Mouse (Mus musculus): ENCODE data around the gene Efcab14. TPM values are rescaled to one million over a fixed set of nuclear protein-coding genes. Genes with fewer than 3 reads are reported as not detected.

The Efcab14 gene
- polyA plus RNA-seq (2016; fragmentation: Nextera tagmentation; extraction: Ambion mirVana): 32.9 and 33.9 TPM in 2 replicates

DNA sequence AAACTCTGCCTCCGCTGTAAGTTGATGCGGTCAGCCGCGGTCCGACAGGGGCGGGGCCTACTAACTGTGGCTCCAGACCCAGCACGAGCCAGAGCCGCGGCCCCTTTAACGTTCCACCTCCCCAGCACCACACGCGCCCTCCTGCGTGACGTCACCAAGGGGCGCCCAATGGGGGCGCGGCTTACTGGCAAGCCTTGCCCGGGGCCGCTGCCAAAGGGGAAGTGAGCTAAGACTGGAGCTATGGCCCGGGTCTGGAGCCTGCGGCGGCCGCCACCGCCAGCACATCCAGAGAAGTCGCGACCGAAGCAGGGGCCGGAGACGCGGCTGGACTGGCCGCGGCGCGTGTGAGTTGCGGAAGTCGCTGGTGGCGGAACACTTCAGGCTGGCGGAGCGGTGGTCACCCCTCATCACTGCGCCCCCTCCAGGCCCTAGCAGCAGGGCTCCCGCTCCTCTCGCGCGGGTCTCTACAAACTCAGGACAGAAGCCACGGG is at the start of gene Efcab14:
Gene Efcab14 (plus strand): TSS at position 194 of the 491 bp plus-strand sequence.
- 0 out of 2 replicates have a peak, but pooled peaks cover 3% of the 10 kb centered on the region for H3K27me3 ChIP-seq (ENCODE audit: poor library complexity, severe bottlenecking)
- H3K4me3 ChIP-seq: peak within 1 kb of the TSS; percentile 86
- H3K36me3 ChIP-seq (replicated peaks): peaks cover 26% of the 10 kb centered on the region
- WGBS: under 1% methylated on average over 45 of the region's 45 CpGs
- H3K9me3 ChIP-seq: no peaks in the 10 kb centered on the region
- peak; percentile 99 for DNase-seq (ENCODE audit: extremely low spot score, low spot score)
- peaks cover 17% of the 10 kb centered on the region for H3K4me1 ChIP-seq
- H3K27ac ChIP-seq: peak within 1 kb of the TSS; percentile 92

DNA sequence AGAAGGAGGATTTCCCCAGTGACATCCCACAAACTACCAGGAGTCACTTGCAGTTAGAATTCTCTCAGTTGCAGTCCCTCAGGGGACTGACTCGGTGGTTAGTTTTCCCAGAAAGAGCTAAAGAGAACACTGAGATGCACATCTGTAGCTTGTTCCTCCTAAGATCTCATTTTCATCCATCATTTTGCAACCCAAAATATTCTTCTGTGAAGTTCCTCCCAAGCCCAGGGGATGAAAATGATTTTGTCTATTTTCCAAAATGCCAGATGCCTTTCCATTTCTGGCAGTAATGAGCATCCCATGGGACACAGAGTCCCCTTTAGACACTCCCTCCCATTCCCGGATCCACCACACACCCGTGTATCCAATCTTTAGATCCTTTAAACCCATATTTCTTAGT is 36.1 kb upstream of the Efcab14 start:
- 91% methylated on average over 3 of the region's 3 CpGs for WGBS
- no peak overlapping the region for H3K4me3 ChIP-seq
- no peaks in the 10 kb centered on the region for H3K27me3 ChIP-seq (ENCODE audit: poor library complexity, severe bottlenecking)
- no peaks in the 10 kb centered on the region for H3K9me3 ChIP-seq
- no peaks in the 10 kb centered on the region for H3K36me3 ChIP-seq (replicated peaks)
- no peaks in the 10 kb centered on the region for H3K4me1 ChIP-seq
- no peak overlapping the region for H3K27ac ChIP-seq
- no peak for DNase-seq (ENCODE audit: extremely low spot score, low spot score)

DNA sequence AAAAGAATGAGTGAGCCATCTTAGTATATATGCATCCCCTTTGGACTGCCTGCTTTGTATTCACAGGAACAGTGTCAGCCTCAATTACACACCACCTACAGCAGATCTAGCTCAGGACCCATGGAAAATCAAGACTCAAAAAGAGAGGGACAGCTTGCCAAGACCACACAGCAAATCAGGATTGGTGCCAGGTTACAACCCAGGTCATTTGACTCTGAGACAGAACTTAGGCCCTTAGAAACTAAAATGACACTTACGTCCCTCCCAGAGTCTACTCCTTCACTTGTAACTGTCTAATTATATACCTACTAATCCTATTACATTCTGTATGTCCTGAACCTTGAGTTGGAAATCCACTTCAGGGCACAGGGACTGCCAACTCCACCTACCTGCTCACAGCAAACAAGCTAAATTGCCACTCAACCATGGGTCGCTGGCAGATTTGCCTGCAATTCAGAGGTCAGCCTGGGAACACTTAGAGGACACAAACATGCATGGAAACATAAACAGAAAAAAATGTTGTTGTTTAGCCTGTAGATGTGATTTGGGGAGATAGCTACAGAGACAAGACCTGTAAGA is 33.5 kb upstream of the Efcab14 start:
- no peaks in the 10 kb centered on the region for H3K9me3 ChIP-seq

DNA sequence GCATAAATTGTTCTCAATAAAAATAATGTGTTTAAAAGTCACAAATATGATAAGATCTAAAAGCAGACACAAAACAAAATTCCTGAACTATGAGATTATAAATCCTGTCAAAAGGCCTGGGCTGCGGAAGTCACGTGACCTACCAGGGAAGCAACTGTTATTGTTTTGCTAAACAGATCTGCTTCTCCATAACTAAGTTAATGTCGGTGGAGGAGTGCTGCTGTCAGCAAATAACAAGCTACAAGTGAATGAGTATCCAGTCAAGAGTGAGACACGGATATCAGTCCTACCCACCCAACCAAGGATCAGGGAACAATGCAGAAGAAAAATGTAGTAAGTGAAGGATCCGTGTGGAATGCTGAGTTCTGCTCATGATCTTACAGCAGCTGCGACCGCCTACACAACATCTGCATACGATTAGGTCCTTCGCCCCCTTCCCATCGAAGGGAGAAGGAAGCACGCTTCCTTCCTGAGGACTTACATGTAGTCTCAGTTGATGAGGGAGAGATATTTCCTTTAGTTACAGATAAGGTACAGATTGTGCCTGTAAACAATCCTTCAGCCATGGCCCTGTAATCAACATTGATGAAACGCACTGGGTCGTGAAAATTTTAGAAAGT is 28.5 kb upstream of the Efcab14 start:
- no peak overlapping the region for H3K4me3 ChIP-seq
- H3K4me1 ChIP-seq: peaks cover 7% of the 10 kb centered on the region
- 70% methylated on average over 13 of the region's 13 CpGs for WGBS
- DNase-seq (ENCODE audit: extremely low spot score, low spot score): no peak
- H3K9me3 ChIP-seq: no peaks in the 10 kb centered on the region
- H3K27me3 ChIP-seq (ENCODE audit: poor library complexity, severe bottlenecking): no peaks in the 10 kb centered on the region
- no peak overlapping the region for H3K27ac ChIP-seq
- H3K36me3 ChIP-seq (replicated peaks): no peaks in the 10 kb centered on the region

More for the DNA sequence above, 33.5 kb upstream of the Efcab14 start:
- H3K36me3 ChIP-seq (replicated peaks): no peaks in the 10 kb centered on the region
- H3K27me3 ChIP-seq (ENCODE audit: poor library complexity, severe bottlenecking): no peaks in the 10 kb centered on the region
- H3K27ac ChIP-seq: no peak overlapping the region
- no peak overlapping the region for H3K4me3 ChIP-seq
- 85% methylated on average over 2 of the region's 2 CpGs for WGBS
- DNase-seq (ENCODE audit: extremely low spot score, low spot score): no peak
- H3K4me1 ChIP-seq: no peaks in the 10 kb centered on the region

DNA sequence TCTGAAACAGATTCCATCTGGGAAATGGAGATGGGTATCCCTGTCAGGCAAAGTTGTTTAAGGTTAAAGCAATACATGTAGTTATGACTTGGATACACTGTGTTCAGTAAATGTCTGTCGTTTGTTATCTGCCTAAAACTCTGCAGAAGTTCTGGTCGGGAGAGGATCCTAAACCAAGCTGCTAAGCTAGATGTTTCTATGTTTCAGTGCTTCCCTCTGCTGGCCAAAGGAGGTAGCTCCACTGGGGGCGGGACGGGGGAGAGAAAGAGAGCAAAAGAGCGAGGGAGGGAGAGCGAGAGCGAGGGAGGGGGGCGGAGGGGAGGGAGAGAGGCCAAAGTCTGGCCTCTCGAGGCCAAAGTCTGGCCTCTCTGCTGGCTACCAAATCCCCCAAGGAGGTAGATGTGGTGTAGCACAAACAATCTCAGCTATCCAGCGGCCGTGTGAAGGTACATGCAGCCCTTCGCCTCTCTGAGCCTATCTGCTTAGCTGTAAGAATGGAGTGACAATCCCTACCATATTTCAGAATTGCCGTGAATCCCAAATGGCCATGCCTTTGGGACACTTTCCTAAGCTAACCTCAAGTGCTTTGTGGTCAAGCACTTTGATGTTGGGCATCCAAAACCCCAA is 27.6 kb upstream of the Efcab14 start:
- peak overlapping the region; percentile 34 for H3K4me3 ChIP-seq
- H3K27me3 ChIP-seq (ENCODE audit: poor library complexity, severe bottlenecking): no peaks in the 10 kb centered on the region
- peak; percentile 80 for DNase-seq (ENCODE audit: extremely low spot score, low spot score)
- WGBS: 15% methylated on average over 12 of the region's 13 CpGs
- no peaks in the 10 kb centered on the region for H3K36me3 ChIP-seq (replicated peaks)
- peaks cover 7% of the 10 kb centered on the region for H3K4me1 ChIP-seq
- no peaks in the 10 kb centered on the region for H3K9me3 ChIP-seq
- H3K27ac ChIP-seq: peak overlapping the region; percentile 30; the same call in 1 of the 2 replicates

DNA sequence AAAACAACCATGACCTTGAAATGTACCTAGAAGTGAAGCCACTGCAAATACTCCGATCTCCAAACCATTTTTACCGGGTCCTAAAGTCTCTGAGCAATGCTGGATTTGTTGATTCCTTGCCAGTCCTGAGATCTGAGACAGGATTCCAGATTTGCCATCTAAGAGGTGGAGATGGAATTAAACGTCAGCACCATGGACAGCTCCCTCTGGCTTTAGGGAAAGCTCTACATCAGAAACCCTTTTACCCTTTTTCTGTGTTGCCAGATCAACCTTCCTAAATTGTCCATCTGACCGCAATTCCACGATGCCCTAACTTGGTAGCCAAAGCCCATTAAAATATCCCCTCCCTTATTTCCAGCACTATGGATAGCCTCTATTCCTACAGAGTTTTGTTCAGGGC is 8.8 kb upstream of the Efcab14 start:
- H3K36me3 ChIP-seq (replicated peaks): no peaks in the 10 kb centered on the region
- DNase-seq (ENCODE audit: extremely low spot score, low spot score): peak; percentile 62
- WGBS: 20% methylated on average over 5 of the region's 5 CpGs
- no peak overlapping the region for H3K27ac ChIP-seq
- no peak overlapping the region for H3K4me3 ChIP-seq
- no peaks in the 10 kb centered on the region for H3K4me1 ChIP-seq
- no peaks in the 10 kb centered on the region for H3K9me3 ChIP-seq
- H3K27me3 ChIP-seq (ENCODE audit: poor library complexity, severe bottlenecking): peaks cover 13% of the 10 kb centered on the region; the same call in 1 of the 2 replicates

DNA sequence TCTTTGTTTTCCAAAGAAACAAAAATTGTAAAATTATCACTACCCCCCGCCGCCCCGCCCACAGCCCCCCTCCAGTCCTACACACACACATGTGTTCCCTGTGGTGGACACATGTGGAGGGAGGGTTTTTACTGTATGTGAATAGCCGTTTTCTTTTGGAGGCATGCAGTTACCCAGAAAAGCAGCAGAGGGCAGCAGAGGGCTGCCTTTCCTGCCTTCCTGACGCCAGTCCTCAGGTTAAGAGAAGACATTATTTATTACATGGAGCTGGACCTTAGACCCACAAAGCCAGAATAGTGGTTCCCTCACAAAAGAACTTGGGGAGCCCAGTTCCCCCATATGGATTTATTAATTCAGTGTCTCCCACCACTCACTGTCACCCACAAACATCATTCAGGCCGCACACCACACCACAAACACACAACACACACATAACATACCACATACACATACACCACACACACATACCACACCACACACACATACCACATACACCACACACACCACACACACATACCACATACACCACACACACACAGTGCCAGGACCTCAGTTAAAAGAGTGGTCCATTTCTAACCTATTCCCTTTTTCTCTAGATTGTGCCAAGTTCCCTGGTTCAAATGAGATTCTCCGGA is 5.8 kb upstream of the Efcab14 start:
- no peaks in the 10 kb centered on the region for H3K36me3 ChIP-seq (replicated peaks)
- peak; percentile 69 for DNase-seq (ENCODE audit: extremely low spot score, low spot score)
- WGBS: 25% methylated on average over 7 of the region's 7 CpGs

DNA sequence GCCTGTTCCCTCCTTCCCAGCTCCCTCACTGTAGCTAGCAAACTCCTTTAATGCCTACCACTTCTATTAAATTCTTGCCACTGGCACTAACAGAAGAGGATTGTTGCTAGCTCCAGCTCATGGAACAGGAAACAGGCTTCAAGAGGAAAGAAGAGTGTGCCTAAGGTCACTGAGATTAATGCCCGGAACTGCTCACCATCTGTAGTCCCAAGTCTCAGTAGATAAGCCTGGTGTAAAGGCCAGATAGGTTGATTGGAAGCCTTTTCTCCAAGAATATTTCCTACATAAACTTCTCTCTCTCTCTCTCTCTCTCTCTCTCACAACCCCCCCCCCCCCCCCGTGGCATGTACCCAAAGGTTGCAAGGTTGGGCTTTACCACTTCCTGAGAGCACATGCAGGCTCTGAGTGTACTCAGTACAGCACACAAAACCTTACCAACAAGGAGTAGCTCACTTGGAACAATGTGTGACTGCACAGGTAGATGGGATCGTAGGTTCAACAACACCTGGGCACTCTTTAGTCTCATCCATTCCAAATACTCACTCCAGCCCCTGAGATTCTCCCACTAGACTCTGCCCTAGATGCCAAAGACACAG is 5.2 kb upstream of the Efcab14 start:
- H3K4me1 ChIP-seq: no peaks in the 10 kb centered on the region
- no peak overlapping the region for H3K4me3 ChIP-seq
- peak; percentile 12 for DNase-seq (ENCODE audit: extremely low spot score, low spot score)
- no peaks in the 10 kb centered on the region for H3K36me3 ChIP-seq (replicated peaks)
- peaks cover 13% of the 10 kb centered on the region; the same call in 1 of the 2 replicates for H3K27me3 ChIP-seq (ENCODE audit: poor library complexity, severe bottlenecking)
- WGBS: 75% methylated on average over 3 of the region's 3 CpGs
- H3K27ac ChIP-seq: no peak overlapping the region
- H3K9me3 ChIP-seq: no peaks in the 10 kb centered on the region

More for the DNA sequence above, 5.8 kb upstream of the Efcab14 start:
- Histone ChIP-seq H3K27me3 (ENCODE audit: poor library complexity, severe bottlenecking) (peaks cover 13% of the 10 kb centered on the region; the same call in 1 of the 2 replicates), H3K9me3 (no peaks in the 10 kb centered on the region), H3K4me1 (no peaks in the 10 kb centered on the region), H3K27ac (no peak overlapping the region), H3K4me3 (no peak overlapping the region)

DNA sequence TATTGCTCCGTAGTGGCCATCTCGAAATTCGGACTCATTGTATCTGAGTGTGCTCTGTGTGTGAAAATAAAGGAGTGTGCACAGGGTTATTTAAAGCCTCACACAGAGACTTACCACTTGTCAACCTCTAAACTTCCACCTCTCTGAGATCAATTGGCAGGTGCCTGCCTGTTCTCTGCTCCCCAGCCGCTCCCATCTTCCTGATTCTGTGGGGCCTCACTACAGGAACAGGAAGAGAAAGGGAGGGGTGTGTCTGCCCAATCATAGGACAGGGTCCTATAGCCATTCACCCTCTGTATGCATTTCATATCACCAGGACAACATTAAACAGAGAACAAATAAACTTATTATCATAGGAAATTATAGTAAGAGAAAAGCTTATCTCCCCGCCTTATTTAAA is 3.8 kb upstream of the Efcab14 start:
- 80% methylated on average over 5 of the region's 5 CpGs for WGBS
- Histone ChIP-seq H3K4me3 (no peak overlapping the region), H3K27me3 (ENCODE audit: poor library complexity, severe bottlenecking) (peaks cover 13% of the 10 kb centered on the region; the same call in 1 of the 2 replicates), H3K4me1 (peaks cover 7% of the 10 kb centered on the region), H3K36me3 (replicated peaks) (no peaks in the 10 kb centered on the region), H3K27ac (no peak overlapping the region), H3K9me3 (no peaks in the 10 kb centered on the region)
- DNase-seq (ENCODE audit: extremely low spot score, low spot score): peak; percentile 6

DNA sequence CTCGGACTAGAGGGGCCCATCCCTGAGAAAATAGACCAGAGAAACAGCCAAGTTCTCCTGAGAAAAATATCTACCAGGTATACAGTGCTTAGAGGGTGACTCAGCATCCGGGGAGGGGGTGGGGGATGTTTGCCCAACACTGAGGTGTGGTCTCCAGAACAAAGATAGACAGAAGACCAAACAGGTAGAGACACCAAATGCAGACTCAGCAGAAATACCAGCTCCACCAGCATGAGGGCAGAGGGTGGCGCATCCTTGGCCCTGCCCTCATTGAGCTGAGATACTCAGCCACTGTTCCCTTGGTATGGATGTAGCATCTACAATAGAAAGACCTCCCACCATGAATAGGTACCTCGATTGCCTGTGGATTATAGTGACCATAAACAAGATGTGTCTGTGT is 2.7 kb upstream of the Efcab14 start:
- H3K4me1 ChIP-seq: peaks cover 17% of the 10 kb centered on the region
- peaks cover under 1% of the 10 kb centered on the region; the same call in 1 of the 2 replicates for H3K36me3 ChIP-seq (replicated peaks)
- H3K4me3 ChIP-seq: no peak overlapping the region
- 73% methylated on average over 4 of the region's 4 CpGs for WGBS
- no peaks in the 10 kb centered on the region for H3K9me3 ChIP-seq
- no peak overlapping the region for H3K27ac ChIP-seq
- peaks cover 13% of the 10 kb centered on the region; the same call in 1 of the 2 replicates for H3K27me3 ChIP-seq (ENCODE audit: poor library complexity, severe bottlenecking)
- peak; percentile 8 for DNase-seq (ENCODE audit: extremely low spot score, low spot score)

DNA sequence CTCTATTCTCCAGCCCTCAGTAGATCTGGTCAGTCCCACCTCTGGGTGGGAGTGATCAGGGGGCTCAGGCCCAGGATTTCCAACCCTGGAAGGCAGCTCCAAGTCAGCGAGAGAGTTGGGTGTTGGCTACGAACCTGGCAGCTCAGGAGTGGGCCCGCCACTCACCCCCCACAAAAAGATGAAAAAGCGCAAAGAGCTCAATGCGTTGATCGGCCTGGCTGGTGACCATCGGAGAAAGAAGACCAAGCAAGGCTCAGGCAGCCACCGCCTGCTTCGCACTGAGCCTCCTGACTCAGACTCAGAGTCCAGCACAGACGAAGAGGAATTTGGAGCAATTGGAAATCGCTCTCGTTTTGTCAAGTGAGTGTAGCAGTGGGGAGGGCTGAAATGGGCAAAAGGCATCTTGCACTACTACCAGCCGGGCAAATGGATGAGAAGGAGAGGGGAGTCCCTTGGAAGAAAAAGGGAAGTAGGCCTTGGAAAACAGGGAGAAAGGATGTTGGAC is 989 bp downstream of the Efcab14 start:
- Histone ChIP-seq H3K27ac (peak overlapping the region; percentile 92), H3K4me3 (peak overlapping the region; percentile 86), H3K36me3 (replicated peaks) (peaks cover 33% of the 10 kb centered on the region), H3K9me3 (no peaks in the 10 kb centered on the region), H3K4me1 (peaks cover 17% of the 10 kb centered on the region), H3K27me3 (ENCODE audit: poor library complexity, severe bottlenecking) (no peaks in the 10 kb centered on the region)
- no peak for DNase-seq (ENCODE audit: extremely low spot score, low spot score)
- 50% methylated on average over 13 of the region's 13 CpGs for WGBS

DNA sequence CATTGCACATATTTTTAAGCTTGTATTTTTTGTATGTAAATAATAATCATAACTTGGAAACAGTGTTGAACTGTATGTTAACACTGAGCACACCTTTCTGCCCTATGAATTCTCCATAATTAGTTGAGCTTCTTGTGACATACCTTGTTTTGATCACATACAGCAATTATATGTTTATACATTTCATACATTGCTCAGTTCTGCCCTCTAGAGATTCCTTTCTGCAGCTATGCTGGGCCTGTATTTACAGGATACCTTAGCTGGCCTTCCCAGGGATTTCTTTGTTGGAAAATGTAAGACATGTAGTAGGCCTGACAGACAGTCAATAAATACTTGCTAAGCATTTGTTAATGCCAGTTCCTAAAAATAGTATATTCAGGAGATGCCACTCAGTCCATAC is 5.1 kb downstream of the Efcab14 start:
- Histone ChIP-seq H3K9me3 (no peaks in the 10 kb centered on the region), H3K36me3 (replicated peaks) (peaks cover 53% of the 10 kb centered on the region), H3K4me1 (peaks cover 17% of the 10 kb centered on the region), H3K4me3 (no peak overlapping the region), H3K27ac (no peak overlapping the region), H3K27me3 (ENCODE audit: poor library complexity, severe bottlenecking) (no peaks in the 10 kb centered on the region)
- DNase-seq (ENCODE audit: extremely low spot score, low spot score): no peak

Measured in forebrain, embryonic 10.5 days (tissue).